In genomic region chr2:60253506-60253905, GRCm38 (mm10) we compare ENCODE assay signal across 6 mouse cellular contexts.
"Had no signal": no experiment of that assay in that cellular context is flagged by ENCODE, and none has a peak within 500 bp of the region (broad histone marks: within the 10 kb centered on the region; RNA-seq: fewer than 3 reads in every experiment).

No protein-coding gene starts in this region.

- DNase-seq: kidney, adult 2 months; kidney, postnatal 25 days; liver, postnatal 0 days; lung, embryonic 14.5 days; retina, postnatal 1 day; thymus, postnatal 25 days had no signal
